Mouse (Mus musculus): ENCODE measurements at regions not wholly inside any gene's neighbourhood (a gene's known extent, or its start where the extent isn't known, plus 50 kb on each side); places are given as distances from the start of the nearest gene placed in this dataset.

- in situ Hi-C loops (cut with MboI; ENCODE audit: low pct_ligation_motif_present, low pct_unique_long_range_greater_than_20kb, low sequenced_read_pairs) (no loop called here), dilution Hi-C loops (cut with MboI; ENCODE audit: extremely low pct_ligation_motif_present, extremely low pct_unique_long_range_greater_than_20kb, low sequenced_read_pairs) (no loop called here)
- no peaks in the 10 kb centered on the region for H3K36me3 ChIP-seq (replicated peaks in 1 of 2; ENCODE audit: control insufficient read depth in 1 of 2, insufficient read depth in 1 of 2, low read length in 1 of 2)
- H3K4me1 ChIP-seq (ENCODE audit: control insufficient read depth in 1 of 2, insufficient read depth in 2 of 2): no peaks in the 10 kb centered on the region
- TF ChIP-seq EP300 (IDR thresholded peaks at IDR 0.05; ENCODE audit: low read length) (no peak), KAT2A (IDR thresholded peaks at IDR 0.05; ENCODE audit: insufficient replicate concordance, low read length) (no peak), ETS1 (conservative IDR thresholded peaks at IDR 0.05; ENCODE audit: low read depth, low read length) (no peak), JUN (IDR thresholded peaks at IDR 0.05; ENCODE audit: insufficient read depth, low read depth, low read length) (no peak), MYC (IDR thresholded peaks at IDR 0.05; ENCODE audit: low read depth, low read length) (no peak), GABPA (IDR thresholded peaks at IDR 0.05; ENCODE audit: insufficient replicate concordance, low read depth, low read length) (no peak), MAZ (IDR thresholded peaks at IDR 0.05; ENCODE audit: low read depth, low read length) (no peak), SIN3A (IDR thresholded peaks at IDR 0.05; ENCODE audit: low read length) (no peak), NRF1 (IDR thresholded peaks at IDR 0.05; ENCODE audit: low read depth, low read length) (no peak), ZNF384 (IDR thresholded peaks at IDR 0.05; ENCODE audit: low read depth, low read length) (no peak), UBTF (IDR thresholded peaks at IDR 0.05; ENCODE audit: low read depth, low read length) (no peak), IRF4 (IDR thresholded peaks at IDR 0.05; ENCODE audit: low read depth, low read length) (no peak), TBP (conservative IDR thresholded peaks at IDR 0.05; ENCODE audit: low read depth, low read length) (no peak), CHD1 (IDR thresholded peaks at IDR 0.05; ENCODE audit: low read depth, low read length) (no peak)
- H3K27me3 ChIP-seq (replicated peaks): no peaks in the 10 kb centered on the region
- H3K4me3 ChIP-seq (replicated peaks in 1 of 3; ENCODE audit: low read depth in 2 of 3, low read length in 2 of 3, poor library complexity in 1 of 3): no peak overlapping the region
- no peak overlapping the region for H3K9ac ChIP-seq (ENCODE audit: insufficient read depth, low read depth)
- no peaks in the 10 kb centered on the region for H3K79me2 ChIP-seq (replicated peaks; ENCODE audit: control insufficient read depth, extremely low read depth, insufficient read depth, poor library complexity, severe bottlenecking)
- no peak for DNase-seq (ENCODE audit: extremely low read depth)
- H3K27ac ChIP-seq (ENCODE audit: insufficient read depth, low read depth): no peak overlapping the region
- H3K9me3 ChIP-seq (replicated peaks; ENCODE audit: low read length): no peaks in the 10 kb centered on the region
- H3K4me2 ChIP-seq (ENCODE audit: insufficient read depth, low read depth, poor library complexity, severe bottlenecking): no peak overlapping the region
These were observed 62.3 kb upstream of the Rarb start for GRCm38 (mm10) chr14:16881249-16881648.

- dilution Hi-C loops (cut with MboI; ENCODE audit: extremely low pct_ligation_motif_present, extremely low pct_unique_long_range_greater_than_20kb, low sequenced_read_pairs) (no loop called here), in situ Hi-C loops (cut with MboI; ENCODE audit: low pct_ligation_motif_present, low pct_unique_long_range_greater_than_20kb, low sequenced_read_pairs) (no loop called here)
- H3K4me3 ChIP-seq (replicated peaks in 1 of 3; ENCODE audit: low read depth in 2 of 3, low read length in 2 of 3, poor library complexity in 1 of 3): no peak overlapping the region
- no peaks in the 10 kb centered on the region for H3K4me1 ChIP-seq (ENCODE audit: control insufficient read depth in 1 of 2, insufficient read depth in 2 of 2)
- no peaks in the 10 kb centered on the region for H3K36me3 ChIP-seq (replicated peaks in 1 of 2; ENCODE audit: control insufficient read depth in 1 of 2, insufficient read depth in 1 of 2, low read length in 1 of 2)
- H3K4me2 ChIP-seq (ENCODE audit: insufficient read depth, low read depth, poor library complexity, severe bottlenecking): no peak overlapping the region
- DNase-seq (ENCODE audit: extremely low read depth): no peak
- TF ChIP-seq UBTF (IDR thresholded peaks at IDR 0.05; ENCODE audit: low read depth, low read length) (no peak), SIN3A (IDR thresholded peaks at IDR 0.05; ENCODE audit: low read length) (no peak), ETS1 (conservative IDR thresholded peaks at IDR 0.05; ENCODE audit: low read depth, low read length) (no peak), MAZ (IDR thresholded peaks at IDR 0.05; ENCODE audit: low read depth, low read length) (no peak), ZMIZ1 (IDR thresholded peaks at IDR 0.05; ENCODE audit: low read depth, low read length) (no peak), TCF12 (IDR thresholded peaks at IDR 0.05; ENCODE audit: low read depth, low read length) (no peak), RAD21 (IDR thresholded peaks at IDR 0.05; ENCODE audit: low read depth, low read length) (no peak), RCOR1 (conservative IDR thresholded peaks at IDR 0.05; ENCODE audit: low read depth, low read length) (no peak), ZC3H11A (IDR thresholded peaks at IDR 0.05; ENCODE audit: low read depth, low read length) (no peak), POLR2AphosphoS2 (IDR thresholded peaks at IDR 0.05; ENCODE audit: low read depth, low read length) (no peak), KAT2A (IDR thresholded peaks at IDR 0.05; ENCODE audit: insufficient replicate concordance, low read length) (no peak), SMC3 (IDR thresholded peaks at IDR 0.05; ENCODE audit: low read depth, low read length) (no peak), MAX (IDR thresholded peaks at IDR 0.05; ENCODE audit: low read length) (no peak), CTCF (conservative IDR thresholded peaks at IDR 0.05 in 1 of 2, IDR thresholded peaks at IDR 0.05 in 1 of 2; ENCODE audit: low read depth in 2 of 2, low read length in 2 of 2) (no peak), USF2 (conservative IDR thresholded peaks at IDR 0.05; ENCODE audit: low read depth, low read length) (no peak)
- H3K79me2 ChIP-seq (replicated peaks; ENCODE audit: control insufficient read depth, extremely low read depth, insufficient read depth, poor library complexity, severe bottlenecking): no peaks in the 10 kb centered on the region
- no peaks in the 10 kb centered on the region for H3K9me3 ChIP-seq (replicated peaks; ENCODE audit: low read length)
- no peak overlapping the region for H3K27ac ChIP-seq (ENCODE audit: insufficient read depth, low read depth)
- H3K27me3 ChIP-seq (replicated peaks): no peaks in the 10 kb centered on the region
- no peak overlapping the region for H3K9ac ChIP-seq (ENCODE audit: insufficient read depth, low read depth)
These were observed 50.3 kb upstream of the Rarb start for GRCm38 (mm10) chr14:16869221-16869620.

All from CH12.LX (cell line).